Mouse (Mus musculus): ENCODE data around the gene 1700125H20Rik. TPM values are rescaled to one million over a fixed set of nuclear protein-coding genes. Genes with fewer than 3 reads are reported as not detected.
"Not testable (repeated sequence)": the region's sequence is repeated elsewhere in the genome, so short reads cannot be mapped to it uniquely, and the experiment has no call there.

Gene 1700125H20Rik
- total RNA-seq (2021) = not detected
- long read RNA-seq, experiment 1 = 0 reads
- long read RNA-seq, experiment 2 = 0 reads

DNA sequence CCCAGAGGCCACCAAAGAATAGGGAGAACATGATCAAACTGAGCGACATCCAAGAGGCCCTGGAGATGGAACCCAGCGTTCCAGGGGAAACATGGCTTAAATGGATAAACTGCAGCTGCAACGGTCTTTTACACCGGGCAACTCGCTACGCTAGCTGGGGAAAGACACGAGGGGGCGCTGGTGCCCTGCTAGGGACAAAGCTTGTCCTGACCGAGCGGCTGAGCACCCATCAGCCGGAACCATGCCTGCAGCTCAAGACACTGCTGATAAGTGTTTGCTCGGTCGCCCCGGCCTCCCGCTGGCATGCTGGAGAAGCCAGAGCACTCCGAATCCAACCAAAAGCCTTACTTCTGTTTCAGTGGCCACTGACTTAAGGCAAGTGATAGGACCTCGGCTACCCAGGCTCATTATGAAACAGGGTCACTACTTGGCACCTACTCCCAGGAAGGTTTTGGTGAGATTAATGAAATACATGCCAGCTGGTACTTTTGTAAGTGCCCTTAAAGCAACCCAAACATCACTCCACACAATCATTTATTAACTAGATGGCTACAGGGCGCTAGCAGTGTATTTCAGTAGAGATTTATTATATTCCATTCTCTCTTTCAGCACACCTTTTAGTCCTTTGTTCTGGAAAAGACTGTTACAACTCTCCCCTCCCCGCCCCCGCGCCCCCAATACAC lies at the start of gene 1700125H20Rik:
Gene 1700125H20Rik (plus strand): TSS at position 347 of the 683 bp plus-strand sequence.
- peak; percentile 96 for DNase-seq

DNA sequence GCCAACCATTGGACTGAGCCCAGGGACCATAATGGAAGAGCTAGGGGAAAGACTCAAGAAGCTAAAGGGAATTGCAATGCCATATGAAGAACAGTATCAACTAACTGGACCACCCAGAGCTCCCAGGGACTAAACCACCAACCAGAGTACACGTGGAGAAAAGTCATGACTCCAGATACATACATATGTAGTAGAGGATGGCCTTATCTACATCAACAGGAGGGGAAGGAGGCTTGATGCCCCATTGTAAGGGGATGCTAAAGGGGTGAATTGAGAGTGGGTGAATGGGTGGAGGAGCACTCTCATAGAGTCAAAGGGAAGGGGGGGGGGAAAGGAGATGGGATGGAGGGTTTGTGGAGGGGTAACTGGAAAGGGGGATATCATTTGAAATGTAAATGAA lies 48.1 kb upstream of the 1700125H20Rik start:
- DNase-seq = no peak

DNA sequence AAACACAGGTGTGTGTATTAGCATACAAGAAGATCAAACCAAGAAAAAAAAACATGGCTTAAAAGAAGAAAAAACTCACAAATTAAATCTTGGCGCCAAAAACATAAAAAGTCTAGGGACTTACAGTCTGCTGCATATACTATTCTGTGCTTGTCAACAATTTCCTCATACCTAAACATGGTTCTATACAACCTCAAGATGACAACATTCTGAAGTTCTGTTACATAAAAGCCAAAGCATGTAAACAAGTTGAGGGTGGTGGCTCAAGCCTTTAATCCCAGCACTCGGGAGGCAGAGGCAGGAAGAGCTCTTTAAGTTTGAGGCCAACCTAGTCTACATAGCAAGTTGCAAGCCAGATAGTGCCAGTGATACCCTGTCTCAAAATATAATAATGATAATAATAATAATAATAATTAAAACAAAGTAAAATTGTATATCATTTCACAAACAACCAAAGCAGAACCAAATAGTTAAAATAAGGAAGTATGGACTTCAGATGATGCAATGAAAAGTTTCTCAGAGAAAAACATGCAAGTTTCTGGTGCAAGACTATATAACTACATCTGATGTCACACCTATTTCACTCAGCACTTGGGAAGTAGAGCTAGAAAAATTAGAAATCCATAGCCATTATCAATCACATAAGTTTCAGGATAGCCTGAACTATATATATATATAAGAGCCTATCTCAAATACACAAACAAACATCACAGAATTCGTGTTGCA lies 46.8 kb upstream of the 1700125H20Rik start:
- DNase-seq = no peak

DNA sequence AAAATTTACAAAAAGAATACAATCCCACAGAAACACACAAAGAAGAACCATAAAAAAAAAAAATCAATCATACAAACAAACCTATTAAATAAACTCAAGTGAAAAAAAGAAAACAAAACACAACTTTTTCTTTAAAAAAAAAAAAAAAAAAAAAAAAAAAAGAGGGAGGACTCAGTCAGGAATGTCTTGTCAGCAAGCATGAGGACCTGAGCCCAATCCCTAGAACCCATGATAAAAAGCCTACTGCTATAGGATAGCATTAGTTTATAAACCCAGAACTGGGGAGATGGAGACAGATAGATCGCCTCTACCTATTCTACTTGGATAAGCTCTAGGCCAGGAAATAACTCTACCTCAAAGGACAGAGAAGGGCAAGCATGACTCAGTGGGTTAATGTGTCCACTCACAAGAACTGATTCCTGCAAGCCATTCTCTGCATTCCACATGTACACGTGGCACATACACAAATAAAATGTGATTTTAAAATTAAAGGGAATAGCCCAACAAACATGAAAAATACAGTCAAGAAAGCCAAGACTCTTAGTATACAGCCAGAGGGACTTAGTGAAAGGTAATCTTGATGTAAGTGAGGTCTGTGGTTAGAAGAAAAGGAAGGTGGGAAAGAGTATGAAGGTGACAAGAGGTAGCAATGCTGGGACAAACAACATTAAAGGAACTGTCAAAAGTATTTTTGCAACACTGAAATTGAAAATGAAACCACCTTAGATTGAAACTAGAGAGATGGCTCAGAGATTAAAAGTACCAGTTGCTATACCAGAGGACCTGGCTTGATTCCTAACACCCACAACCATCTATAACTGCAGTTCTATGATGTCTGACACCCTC lies 43.7 kb upstream of the 1700125H20Rik start:
- DNase-seq = no peak

DNA sequence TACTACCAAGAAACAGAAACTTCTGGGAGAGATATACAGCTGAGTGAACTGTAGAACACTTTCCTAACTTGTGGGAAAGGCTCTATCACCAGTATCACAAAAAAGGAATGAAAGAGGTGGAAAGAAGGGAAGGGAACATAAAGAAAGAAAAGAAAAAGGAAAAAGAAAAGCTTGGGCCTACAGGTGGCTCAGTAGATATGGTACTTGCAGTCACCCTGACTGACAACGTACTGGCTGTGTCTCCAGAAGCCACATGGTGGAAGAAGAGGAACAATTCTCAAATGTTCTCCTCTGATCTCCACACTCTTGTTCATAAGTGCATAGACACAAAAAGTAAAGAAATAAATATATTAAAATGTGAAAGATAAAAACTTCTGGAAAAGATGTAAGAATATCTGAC lies 41.3 kb upstream of the 1700125H20Rik start:
- DNase-seq = no peak

DNA sequence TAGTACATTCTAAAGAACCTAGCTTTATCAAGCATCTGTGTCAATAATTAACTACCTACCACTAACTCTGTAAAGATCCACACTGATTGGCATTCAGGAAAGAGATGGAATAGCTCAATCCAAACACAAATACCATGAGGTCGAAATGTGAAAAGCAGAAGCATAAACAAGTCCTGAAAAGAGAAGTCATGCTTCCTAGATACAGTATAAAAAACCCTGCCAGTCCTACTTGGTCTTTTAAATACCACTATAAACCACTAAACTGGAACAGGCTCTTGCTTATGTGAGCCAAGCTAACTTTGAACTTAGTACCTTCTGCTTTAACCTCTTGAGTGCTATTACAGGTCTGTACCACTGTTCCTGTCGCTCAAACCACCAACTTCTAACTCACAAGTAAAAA lies 38.7 kb upstream of the 1700125H20Rik start:
- no peak for DNase-seq

DNA sequence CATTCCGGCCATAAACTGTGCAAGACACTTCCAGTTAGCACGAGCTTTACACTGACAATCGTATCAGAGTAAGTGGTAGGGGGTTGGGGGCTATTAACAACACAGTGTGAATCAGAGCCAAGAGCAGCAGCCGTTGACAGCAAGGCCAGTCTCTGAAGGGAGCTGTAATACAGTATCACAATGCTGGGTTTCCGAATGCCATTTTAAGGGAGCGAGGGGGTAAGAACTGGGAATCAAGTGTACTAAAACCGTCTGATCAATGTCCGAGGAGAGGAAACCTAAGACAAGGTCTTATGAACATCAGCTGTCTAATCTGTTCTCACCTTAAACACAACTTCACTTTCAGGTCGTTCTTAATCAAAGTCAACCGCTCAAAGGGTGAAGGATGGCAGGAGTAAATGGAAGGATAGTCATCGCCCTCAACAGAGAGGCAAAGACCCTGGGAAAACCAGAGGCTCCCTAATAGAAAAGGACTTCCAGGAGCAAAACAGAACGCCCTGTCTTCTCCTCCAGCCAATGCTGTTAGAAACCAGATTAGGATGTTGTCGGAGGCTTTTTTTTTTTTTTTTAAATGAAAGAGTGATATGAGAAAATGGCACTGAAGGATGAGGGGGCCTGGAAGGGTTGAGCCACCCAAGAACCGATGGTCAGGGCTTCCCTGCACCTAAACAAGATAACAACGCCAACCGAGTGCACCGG lies 31.3 kb upstream of the 1700125H20Rik start:
- DNase-seq = no peak

DNA sequence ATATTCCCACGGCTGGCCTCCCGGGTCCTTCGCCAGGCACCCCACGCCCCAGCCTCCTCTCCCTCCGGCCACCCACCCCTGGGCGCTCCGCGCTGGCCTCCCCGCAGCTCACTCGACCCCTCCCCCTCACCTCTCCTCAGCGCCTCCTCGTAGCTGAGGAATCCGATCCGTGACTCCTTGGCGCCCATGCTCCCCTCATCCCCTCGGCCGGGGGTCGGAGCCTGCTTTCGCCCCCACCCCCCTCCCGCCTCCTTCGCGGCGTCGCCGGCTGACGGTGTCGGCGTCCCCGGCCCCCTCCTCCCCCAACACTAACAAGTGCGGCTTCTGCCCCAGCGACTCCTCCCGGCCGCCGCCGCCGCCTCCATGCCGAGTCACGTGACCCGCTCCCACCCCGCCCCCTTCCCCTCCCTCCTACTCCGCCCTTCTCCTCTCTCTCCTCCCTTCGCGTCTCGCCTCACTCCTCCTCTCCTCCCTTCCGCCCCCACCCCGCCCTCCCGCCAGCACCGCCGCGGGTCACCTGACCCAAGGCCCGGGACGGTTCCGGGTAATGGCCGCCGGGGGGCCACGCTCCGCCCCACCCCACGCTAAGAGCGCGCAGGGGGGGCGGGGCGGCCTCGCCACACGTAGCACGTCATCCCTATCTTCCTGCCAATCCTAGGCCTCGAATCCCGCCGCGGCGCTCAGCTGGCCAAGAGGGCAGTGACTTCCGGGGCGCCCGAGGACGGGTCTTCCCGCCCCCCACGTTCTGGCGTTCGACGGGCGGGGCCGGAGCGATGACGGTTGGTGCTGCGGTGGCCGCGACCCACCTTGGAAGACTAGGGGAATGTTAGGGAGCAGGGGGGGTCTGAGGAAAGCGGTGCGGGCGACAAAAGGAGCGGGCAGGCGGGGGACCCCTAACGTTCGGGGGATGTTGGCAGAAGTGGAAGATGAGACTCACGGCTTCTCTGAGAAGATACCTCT lies 30.3 kb upstream of the 1700125H20Rik start, which contains the start of gene Usp32:
Gene Usp32 (minus strand): TSS at position 581 of the 960 bp plus-strand sequence.
- DNase-seq = peak; percentile 96

DNA sequence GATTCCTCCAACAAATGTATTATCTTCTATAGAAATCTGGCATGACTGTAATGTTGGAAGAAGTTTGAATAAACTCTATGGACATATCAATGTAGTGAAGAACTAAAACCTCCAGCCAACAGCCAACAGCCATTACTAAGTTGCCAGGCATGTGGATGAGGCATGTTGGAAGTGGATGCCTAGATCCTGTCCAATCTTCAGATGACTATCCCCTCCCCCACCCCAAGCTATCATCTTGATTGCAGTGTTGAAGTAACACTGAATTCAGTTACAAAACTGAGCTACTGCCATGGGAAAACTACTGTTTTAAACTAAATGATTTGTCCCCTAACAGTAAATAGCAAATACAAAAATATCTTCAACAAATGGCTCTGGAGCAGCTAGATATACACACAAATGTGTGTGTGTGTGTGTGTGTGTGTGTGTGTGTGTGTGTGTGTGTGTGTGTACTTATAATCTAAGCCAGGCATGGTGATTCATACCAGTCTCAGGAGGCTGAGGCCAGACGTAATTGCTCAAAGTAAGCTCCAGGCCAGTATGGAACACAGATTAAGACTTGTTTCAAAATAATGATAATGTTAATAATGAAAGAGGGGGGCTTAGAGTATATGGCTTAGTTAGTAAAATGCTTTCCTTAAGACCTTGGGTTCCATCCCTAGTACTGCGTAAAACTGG lies 17.8 kb upstream of the 1700125H20Rik start:
- no peak for DNase-seq

DNA sequence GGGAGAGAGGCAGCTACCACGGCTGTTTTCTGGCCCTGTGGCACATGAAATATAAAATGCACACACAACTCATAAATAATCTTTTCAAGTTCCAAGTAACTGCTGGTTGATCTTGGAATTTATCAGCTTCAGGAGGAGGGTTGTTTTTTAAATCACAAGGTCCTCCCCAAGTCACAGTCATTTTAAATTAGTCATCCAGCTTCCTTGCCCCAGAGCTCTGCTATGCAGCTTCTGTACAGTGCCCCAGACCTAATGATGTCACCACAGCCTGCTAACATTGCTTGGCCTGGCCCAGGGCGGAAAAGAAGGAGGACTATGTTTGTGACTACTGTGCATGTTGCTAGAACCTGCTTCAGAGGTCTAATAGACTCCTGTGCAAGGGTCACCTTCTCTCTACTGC lies 12.9 kb upstream of the 1700125H20Rik start:
- DNase-seq = no peak

DNA sequence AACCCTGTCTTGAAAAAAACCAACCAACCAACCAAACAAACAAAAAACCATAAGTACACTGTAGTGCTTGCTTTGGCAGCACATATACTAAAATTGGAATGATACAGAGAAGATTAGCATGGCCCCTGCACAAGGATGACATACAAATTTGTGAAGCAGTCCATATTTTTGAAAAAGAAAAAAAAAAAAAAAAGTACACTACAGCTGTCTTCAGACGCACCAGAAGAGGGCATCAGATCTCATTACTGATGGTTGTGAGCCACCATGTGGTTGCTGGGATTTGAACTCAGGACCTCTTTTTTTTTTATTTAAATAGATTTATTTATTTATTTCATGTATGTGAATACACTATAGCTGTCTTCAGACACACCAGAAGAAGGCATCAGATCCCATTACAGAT lies 7.2 kb upstream of the 1700125H20Rik start:
- DNase-seq = not testable (repeated sequence)

DNA sequence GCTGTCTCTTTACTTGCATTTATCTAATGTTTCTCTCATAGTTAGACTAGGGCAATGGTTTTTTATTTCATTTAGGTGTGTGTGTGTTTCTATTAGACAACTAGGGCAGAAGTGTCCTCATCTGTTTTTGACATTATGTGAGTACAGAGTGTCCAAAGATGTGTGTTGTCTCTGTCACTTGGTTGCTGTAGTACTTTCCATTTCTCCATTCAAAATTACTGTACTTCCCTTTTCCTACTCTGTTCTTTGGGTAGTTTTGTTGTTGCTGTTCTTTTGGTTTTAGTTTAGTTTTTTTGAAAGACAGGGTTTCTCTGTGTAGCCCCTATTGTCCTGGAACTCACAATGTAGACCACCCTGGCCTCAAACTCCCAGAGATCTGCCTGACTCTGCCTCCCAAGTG lies 5.8 kb upstream of the 1700125H20Rik start:
- no peak for DNase-seq

DNA sequence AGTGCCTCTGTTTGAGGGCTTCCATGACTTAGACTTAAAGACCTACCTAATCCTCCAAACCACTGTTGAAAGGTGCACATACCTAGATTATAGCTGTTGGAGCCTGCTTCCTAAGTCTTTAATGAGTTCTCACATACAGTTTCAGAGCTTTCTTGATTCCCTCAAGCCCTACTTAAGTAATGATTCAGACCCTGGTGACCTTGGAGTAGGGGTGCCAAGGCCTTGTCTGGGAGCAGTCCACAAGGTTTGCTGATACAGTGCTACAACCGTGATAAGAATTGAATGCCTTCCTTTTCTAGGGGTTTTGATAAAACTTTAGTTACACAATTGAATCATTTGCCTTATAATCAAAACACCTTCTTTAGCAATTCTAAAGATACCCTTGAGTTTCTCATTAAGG lies 2.7 kb upstream of the 1700125H20Rik start:
- DNase-seq = no peak

DNA sequence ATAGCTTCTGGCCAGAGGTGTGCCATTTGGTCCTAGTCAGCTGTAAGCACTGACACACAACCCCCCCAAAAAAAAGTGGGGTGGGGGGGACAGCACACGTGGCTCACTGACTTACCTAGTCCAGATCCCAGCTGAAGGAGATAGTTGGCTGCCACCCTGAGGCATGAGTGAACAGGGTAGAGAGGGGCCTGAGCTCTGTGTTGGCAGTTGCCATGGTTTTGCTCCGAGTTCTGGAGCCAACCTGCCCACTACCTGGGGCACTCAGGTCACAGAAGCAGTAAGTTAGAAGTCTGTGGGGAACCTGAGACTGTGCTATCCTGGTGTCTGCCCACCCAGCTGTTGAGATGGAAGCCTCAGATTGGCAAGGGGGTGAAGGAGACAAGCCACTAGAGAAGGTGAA lies 629 bp downstream of the 1700125H20Rik start:
- DNase-seq = no peak

DNA sequence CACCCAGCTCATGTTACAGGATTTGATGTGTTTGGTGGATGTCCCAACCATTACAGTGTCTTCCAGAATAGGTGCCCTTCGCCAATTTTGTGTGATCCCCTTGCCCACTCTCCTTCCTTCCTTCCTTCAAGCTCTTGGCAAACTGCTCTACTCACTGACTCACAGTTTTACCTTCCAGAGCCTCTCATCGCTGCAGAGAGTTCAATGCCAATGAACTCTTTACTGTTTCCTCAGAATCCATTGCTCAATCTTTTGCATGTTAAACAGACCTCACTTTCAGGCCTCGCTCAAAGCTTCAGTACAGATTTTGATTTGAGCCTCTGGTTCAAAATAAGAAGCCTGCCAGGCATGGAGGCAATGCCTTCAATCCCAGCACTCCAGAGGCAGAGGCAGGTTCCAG lies 5.7 kb downstream of the 1700125H20Rik start:
- DNase-seq = no peak

DNA sequence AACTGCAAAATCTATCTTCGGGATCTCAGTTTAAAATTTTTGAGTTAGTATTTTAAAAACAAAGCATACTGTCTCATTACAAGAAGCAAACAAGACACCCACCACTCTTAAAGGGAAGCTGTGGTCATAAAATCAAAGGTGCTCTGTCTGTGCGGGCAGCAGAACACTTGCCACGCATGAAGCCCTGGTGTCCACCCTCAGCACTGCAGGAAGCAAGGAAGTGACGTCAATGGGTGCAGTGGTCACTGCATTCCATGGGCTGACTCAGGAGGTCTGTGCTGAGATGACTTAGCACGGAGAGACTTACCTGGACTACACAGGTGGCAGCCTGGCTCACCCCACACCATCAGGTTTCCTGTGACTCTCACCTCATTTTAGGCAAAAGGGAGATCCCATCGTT lies 7.6 kb downstream of the 1700125H20Rik start:
- DNase-seq = no peak

DNA sequence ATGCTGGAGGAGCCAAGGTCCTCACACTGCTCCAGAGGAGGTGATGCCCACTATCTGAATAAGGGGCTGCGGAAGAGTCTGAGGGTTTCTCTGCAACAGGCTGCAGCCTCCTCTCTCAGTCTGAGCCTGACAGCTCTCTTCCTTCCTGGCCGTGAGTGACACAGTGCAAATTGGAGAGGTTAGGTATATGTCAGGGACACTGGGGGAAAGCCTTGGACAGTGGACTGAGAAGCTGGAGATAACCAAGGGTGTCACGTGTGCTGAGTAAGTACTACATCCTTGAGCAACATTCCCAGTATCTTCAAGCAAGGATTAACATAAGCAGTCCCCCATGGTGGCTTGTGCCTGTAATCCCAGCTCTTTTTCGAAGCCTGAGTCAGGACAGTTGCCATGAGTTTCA lies 8.2 kb downstream of the 1700125H20Rik start:
- DNase-seq = no peak

DNA sequence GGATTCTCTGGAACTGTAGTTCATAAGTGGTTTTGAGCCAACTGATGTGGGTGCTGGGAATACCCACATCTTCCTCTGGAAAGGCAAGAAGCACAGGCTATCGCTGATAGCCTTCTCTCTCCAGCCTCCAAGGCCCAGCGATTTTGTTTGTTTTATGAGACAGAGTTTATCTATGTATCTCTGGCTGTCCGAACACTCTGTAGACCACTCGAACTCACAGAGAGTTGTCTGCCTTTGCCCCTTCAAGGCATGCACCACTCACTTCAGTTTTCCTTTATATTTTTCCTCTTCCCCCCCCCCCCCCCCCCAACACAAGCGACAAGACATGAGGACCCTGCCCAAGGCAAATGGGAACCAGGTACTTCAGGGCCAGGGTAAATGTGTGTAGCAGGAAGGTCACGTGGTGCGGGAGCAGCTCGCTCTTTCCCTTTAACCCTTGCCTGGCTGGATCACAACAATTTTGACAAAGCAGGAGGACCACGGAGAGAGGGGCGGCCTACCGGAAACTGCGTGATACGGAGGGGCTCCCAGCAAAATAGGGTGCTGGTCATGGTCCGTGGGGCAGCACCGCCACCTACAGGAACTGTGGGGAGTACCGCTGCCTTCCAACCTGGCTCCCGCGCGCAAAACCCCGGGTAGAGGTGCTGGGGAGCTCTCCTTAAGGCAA lies 12.5 kb downstream of the 1700125H20Rik start:
- DNase-seq = peak; percentile 67

DNA sequence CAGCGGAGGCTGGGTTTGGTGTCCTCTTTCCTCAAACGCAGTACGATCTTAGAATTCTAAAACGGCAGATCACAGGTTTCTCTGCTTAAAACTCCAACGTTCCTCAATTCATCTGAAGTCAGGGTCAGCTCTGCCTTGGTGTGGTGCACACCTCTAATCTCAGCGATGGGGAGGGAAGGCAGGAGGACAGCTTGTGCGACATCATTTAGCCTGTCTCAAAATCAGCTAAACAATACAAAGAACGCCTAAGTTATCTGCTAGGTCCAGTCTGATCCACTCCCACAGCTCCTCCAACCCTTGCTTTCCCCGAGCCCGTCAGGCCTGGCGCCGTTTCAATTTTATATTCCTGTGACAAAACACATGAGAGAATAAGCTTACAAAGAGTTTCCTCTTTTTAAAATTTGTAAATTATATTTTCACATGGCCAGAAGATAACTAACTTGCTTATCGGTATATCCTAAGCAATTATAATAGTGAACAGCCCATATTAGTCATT lies 13.1 kb downstream of the 1700125H20Rik start:
- DNase-seq = peak; percentile 32

DNA sequence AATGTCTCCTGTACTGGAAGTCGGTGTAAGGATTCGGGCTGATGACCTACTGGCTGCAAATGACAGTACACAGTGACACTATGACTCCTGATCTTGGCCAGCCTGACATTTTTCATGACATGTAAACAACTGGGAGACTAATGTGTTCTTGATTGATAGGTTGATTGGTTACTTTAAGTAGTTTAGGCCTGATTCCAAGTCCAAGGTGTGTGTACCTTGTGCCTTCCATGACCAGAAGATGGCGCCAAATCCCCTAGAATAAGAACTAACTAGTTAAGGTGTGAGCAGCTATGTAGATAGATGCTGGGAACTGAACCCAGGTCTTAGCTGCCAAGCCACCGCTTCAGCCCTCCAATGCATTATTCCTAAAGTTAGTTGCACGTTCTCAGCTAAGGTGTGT lies 13.9 kb downstream of the 1700125H20Rik start:
- peak; percentile 23 for DNase-seq
